Mouse (Mus musculus): ENCODE results near the gene Zrsr2. TPM values are rescaled to one million over a fixed set of nuclear protein-coding genes. Genes with fewer than 3 reads are reported as not detected.

Zrsr2 gene
- polyA plus RNA-seq, 1 experiment: 16.9 TPM

DNA sequence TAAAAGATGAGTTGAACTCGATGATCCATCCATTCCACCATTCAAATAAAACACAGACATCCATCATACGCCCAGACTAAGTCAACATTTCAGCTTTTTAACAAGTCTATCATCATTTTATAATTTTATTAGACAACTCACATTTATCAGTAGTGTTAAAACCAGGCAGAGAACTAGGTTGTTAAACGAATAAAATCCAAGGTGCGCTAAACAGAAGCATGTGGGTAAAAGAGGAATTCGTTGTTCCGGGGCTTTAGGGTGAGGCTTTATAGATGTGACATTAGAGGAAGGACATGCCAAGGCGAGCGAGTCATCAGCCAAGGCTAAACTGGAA lies 50.5 kb downstream of the Zrsr2 start:
- peak overlapping the region; percentile 81 for H3K27ac ChIP-seq (ENCODE audit: control insufficient read depth, insufficient read depth, low read length)

GRCm38 (mm10) chrX:163906861-163907260 lies 51.6 kb downstream of the Zrsr2 start:
- Histone ChIP-seq H3K27me3 (ENCODE audit: control insufficient read depth, insufficient read depth, low read length) (no peaks in the 10 kb centered on the region), H3K4me1 (replicated peaks; ENCODE audit: control insufficient read depth, insufficient read depth, low read length) (peaks cover 5% of the 10 kb centered on the region; the same call in 1 of the 2 replicates), H3K36me3 (ENCODE audit: control insufficient read depth, insufficient read depth, low read length) (no peaks in the 10 kb centered on the region), H3K27ac (ENCODE audit: control insufficient read depth, insufficient read depth, low read length) (no peak overlapping the region), H3K4me3 (ENCODE audit: control insufficient read depth, insufficient read depth, low read length) (no peak overlapping the region)
- no peak for TF ChIP-seq CTCF (IDR thresholded peaks at IDR 0.05; ENCODE audit: borderline replicate concordance, control insufficient read depth, extremely low read depth, insufficient read depth, low read length, poor library complexity)
- no peak for TF ChIP-seq POLR2A (IDR thresholded peaks at IDR 0.05; ENCODE audit: control insufficient read depth, extremely low read depth, insufficient read depth, low read length, poor library complexity)
- 98% methylated on average over 2 of the region's 2 CpGs for WGBS
- DNase-seq: no peak

More for the DNA sequence above, 50.5 kb downstream of the Zrsr2 start:
- no peak for DNase-seq
- Histone ChIP-seq H3K27me3 (ENCODE audit: control insufficient read depth, insufficient read depth, low read length) (no peaks in the 10 kb centered on the region), H3K4me3 (ENCODE audit: control insufficient read depth, insufficient read depth, low read length) (peak overlapping the region; percentile 74), H3K36me3 (ENCODE audit: control insufficient read depth, insufficient read depth, low read length) (no peaks in the 10 kb centered on the region), H3K4me1 (replicated peaks; ENCODE audit: control insufficient read depth, insufficient read depth, low read length) (peaks cover 5% of the 10 kb centered on the region; the same call in 1 of the 2 replicates)
- TF ChIP-seq CTCF (IDR thresholded peaks at IDR 0.05; ENCODE audit: borderline replicate concordance, control insufficient read depth, extremely low read depth, insufficient read depth, low read length, poor library complexity): no peak
- no peak for TF ChIP-seq POLR2A (IDR thresholded peaks at IDR 0.05; ENCODE audit: control insufficient read depth, extremely low read depth, insufficient read depth, low read length, poor library complexity)
- 12% methylated on average over 8 of the region's 8 CpGs for WGBS

DNA sequence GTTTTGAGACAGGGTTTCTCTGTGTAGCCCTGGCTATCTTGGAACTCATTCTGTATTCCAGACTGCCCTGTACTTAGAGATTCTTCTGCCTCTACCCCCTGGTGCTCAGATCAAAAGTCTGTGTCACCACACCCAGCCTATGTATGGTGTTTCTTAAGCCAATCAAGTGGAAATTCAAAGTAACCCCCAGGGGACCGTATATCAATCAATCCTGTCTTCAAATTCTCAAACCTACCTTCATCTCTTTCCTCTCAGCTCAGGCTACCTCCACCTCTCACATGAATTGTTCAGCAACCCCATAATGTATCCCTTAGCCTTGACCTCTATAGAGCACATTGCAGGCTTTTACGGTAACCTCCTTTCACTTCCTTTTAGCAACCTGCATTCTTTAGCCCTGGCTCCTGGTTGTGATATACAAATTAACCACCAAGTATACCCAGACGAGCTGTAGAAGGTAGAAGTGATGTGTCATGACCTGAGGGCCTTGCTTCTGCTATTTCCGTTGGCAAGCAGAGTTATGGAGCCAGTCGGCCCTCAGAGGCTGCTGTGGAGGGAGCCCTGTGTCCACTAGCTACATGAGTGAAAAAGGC lies 58.9 kb downstream of the Zrsr2 start:
- no peaks in the 10 kb centered on the region for H3K27me3 ChIP-seq (ENCODE audit: control insufficient read depth, insufficient read depth, low read length)
- no peak for TF ChIP-seq CTCF (IDR thresholded peaks at IDR 0.05; ENCODE audit: borderline replicate concordance, control insufficient read depth, extremely low read depth, insufficient read depth, low read length, poor library complexity)
- no peak for TF ChIP-seq POLR2A (IDR thresholded peaks at IDR 0.05; ENCODE audit: control insufficient read depth, extremely low read depth, insufficient read depth, low read length, poor library complexity)
- H3K4me3 ChIP-seq (ENCODE audit: control insufficient read depth, insufficient read depth, low read length): no peak overlapping the region
- WGBS: 53% methylated on average over 5 of the region's 5 CpGs
- no peak for DNase-seq
- H3K36me3 ChIP-seq (ENCODE audit: control insufficient read depth, insufficient read depth, low read length): no peaks in the 10 kb centered on the region
- no peaks in the 10 kb centered on the region for H3K4me1 ChIP-seq (replicated peaks; ENCODE audit: control insufficient read depth, insufficient read depth, low read length)
- no peak overlapping the region for H3K27ac ChIP-seq (ENCODE audit: control insufficient read depth, insufficient read depth, low read length)

DNA sequence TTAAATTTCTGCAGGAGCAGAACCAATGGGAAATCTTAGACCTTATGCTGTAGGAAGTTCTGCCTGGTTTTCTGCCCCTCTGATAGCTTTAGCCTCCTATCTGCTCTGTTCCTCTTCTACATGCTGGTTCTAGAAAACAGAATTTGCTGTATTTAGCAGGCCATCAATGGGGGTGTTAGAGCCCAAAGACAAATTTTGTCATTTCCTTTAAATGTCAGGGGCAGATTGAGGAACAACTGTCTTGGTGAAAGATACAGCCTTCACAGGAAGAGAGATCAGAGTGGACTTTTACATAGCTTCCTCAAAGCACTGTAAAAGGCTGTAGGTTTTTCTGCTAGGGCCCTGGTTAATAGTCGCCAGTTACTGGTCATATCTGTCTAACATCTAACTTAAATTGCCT lies 61.1 kb downstream of the Zrsr2 start:
- Histone ChIP-seq H3K4me3 (ENCODE audit: control insufficient read depth, insufficient read depth, low read length) (no peak overlapping the region), H3K36me3 (ENCODE audit: control insufficient read depth, insufficient read depth, low read length) (no peaks in the 10 kb centered on the region), H3K4me1 (replicated peaks; ENCODE audit: control insufficient read depth, insufficient read depth, low read length) (no peaks in the 10 kb centered on the region), H3K27me3 (ENCODE audit: control insufficient read depth, insufficient read depth, low read length) (no peaks in the 10 kb centered on the region), H3K27ac (ENCODE audit: control insufficient read depth, insufficient read depth, low read length) (no peak overlapping the region)
- WGBS: 44% methylated on average over 1 of the region's 1 CpGs
- TF ChIP-seq POLR2A (IDR thresholded peaks at IDR 0.05; ENCODE audit: control insufficient read depth, extremely low read depth, insufficient read depth, low read length, poor library complexity): no peak
- no peak for TF ChIP-seq CTCF (IDR thresholded peaks at IDR 0.05; ENCODE audit: borderline replicate concordance, control insufficient read depth, extremely low read depth, insufficient read depth, low read length, poor library complexity)
- no peak for DNase-seq

GRCm38 (mm10) chrX:163885539-163885981 lies 72.9 kb downstream of the Zrsr2 start:
- Histone ChIP-seq H3K27me3 (ENCODE audit: control insufficient read depth, insufficient read depth, low read length) (no peaks in the 10 kb centered on the region), H3K4me3 (ENCODE audit: control insufficient read depth, insufficient read depth, low read length) (no peak overlapping the region), H3K27ac (ENCODE audit: control insufficient read depth, insufficient read depth, low read length) (no peak overlapping the region), H3K4me1 (replicated peaks; ENCODE audit: control insufficient read depth, insufficient read depth, low read length) (no peaks in the 10 kb centered on the region), H3K36me3 (ENCODE audit: control insufficient read depth, insufficient read depth, low read length) (no peaks in the 10 kb centered on the region)
- no peak for DNase-seq
- whole genome bisulfite sequencing: 98% methylated on average over 4 of the region's 4 CpGs
- TF ChIP-seq CTCF (IDR thresholded peaks at IDR 0.05; ENCODE audit: borderline replicate concordance, control insufficient read depth, extremely low read depth, insufficient read depth, low read length, poor library complexity) (no peak), POLR2A (IDR thresholded peaks at IDR 0.05; ENCODE audit: control insufficient read depth, extremely low read depth, insufficient read depth, low read length, poor library complexity) (no peak)

Other genes starting within 250 kb of the Zrsr2 start
- gene Rnf138rt1, start 197.3 kb downstream of the Zrsr2 start, polyA plus RNA-seq (2012; rRNA removed): not detected in 2 replicates
- 3.2 and 3.5 TPM in 2 replicates for gene Ap1s2, start 49.6 kb downstream of the Zrsr2 start, polyA plus RNA-seq (2012; rRNA removed)
- 2.7 and 2.9 TPM in 2 replicates for gene Car5b, start 69.3 kb upstream of the Zrsr2 start, polyA plus RNA-seq (2012; rRNA removed)
- gene Siah1b, start 117.8 kb upstream of the Zrsr2 start, polyA plus RNA-seq (2012; rRNA removed): 10.9 and 13.7 TPM in 2 replicates
- not detected in 2 replicates for gene Cltrn, start 130.2 kb upstream of the Zrsr2 start, polyA plus RNA-seq (2012; rRNA removed)
- gene Ace2, start 180.7 kb upstream of the Zrsr2 start, polyA plus RNA-seq (2012; rRNA removed): 0.08 TPM in 2 replicates

Data from thymus, adult 2 months (tissue).